Mouse (Mus musculus) erythroblast, adult 5-6 weeks (primary cell): Measurements from ENCODE around the gene Vmn2r48. TPM values are rescaled to one million over a fixed set of nuclear protein-coding genes. Genes with fewer than 3 reads are reported as not detected.
"Not testable (repeated sequence)": the region's sequence is repeated elsewhere in the genome, so short reads cannot be mapped to it uniquely, and the experiment has no call there.

Experiments used
- ATAC-seq: replicated peaks from 2 replicates; pipeline ENCODE4 v1.8.0; 2016; ENCODE audit warnings: moderate number of reproducible peaks, mild to moderate bottlenecking, moderate TSS enrichment, inconsistent platforms; ENCODE audit not compliant: poor library complexity, low FRiP score, severe bottlenecking
- total RNA-seq, 2 experiments: library from RNA; stranded (forward) in 1 of 2; stranded (reverse) in 1 of 2; fragments of 150-400 nt in 1 of 2; fragments of 200-764, 138-1000 nt in 1 of 2; gene quantifications; 2 replicates each; pipeline versions ENCODE4 v1.2.3 to v1.2.4; 2015 to 2017; ENCODE audit warnings: low replicate concordance in 2 of 2

Vmn2r48 gene
- total RNA-seq (2015; ENCODE audit: low replicate concordance) (not detected in 2 replicates), total RNA-seq (2017; ENCODE audit: low replicate concordance) (not detected in 2 replicates)

DNA sequence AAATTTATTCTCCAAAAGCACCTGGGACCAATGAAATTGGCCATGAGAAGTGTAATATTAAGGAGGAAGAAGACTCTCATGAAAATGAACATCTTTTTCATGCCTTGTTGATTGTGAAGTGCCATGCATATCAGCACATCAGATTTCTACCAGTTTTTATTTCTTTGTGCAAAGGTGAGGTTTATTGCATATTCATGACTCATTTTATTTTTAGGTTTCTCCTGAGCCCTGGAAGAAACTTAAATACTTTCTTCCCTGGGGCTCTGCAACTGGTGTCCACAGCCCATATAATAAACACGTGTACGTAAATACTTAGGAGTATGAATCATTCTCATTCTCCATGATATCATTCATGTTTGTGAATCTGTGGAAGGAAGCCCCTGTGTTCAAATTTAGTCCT is at the start of gene Vmn2r48:
TSS of gene Vmn2r48 (minus strand) at position 101 of the 400 bp plus-strand sequence.
- ATAC-seq = not testable (repeated sequence)

DNA sequence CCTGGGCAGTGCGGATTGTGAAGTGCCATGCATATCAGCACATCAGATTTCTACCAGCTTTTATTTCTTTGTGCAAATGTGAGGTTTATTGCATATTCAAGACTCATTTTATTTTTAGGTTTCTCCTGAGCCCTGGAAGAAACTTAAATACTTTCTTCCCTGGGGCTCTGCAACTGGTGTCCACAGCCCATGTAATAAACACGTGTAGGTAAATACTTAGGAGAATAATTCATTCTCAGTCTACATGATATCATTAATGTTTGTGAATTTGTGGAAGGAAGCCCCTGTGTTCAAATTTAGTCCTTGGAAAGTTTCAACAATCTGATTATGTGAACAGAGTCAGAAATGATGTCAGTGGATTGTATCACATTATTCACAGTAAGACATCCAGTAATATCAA is 38.8 kb upstream of the Vmn2r48 start, which contains the start of gene Vmn2r49:
TSS of gene Vmn2r49 (minus strand) at position 101 of the 400 bp plus-strand sequence.
- ATAC-seq = not testable (repeated sequence)

Other genes starting within 250 kb of the Vmn2r48 start
- not detected in 2 replicates for gene Vmn2r46, start 183.0 kb downstream of the Vmn2r48 start, total RNA-seq (2015; ENCODE audit: low replicate concordance)
- not detected in 2 replicates for gene Vmn2r46, start 183.0 kb downstream of the Vmn2r48 start, total RNA-seq (2017; ENCODE audit: low replicate concordance)
- not detected in 2 replicates for gene Vmn2r47, start 112.3 kb downstream of the Vmn2r48 start, total RNA-seq (2015; ENCODE audit: low replicate concordance)
- gene Vmn2r47, start 112.3 kb downstream of the Vmn2r48 start, total RNA-seq (2017; ENCODE audit: low replicate concordance) = not detected in 2 replicates
- gene Vmn2r49, start 38.7 kb upstream of the Vmn2r48 start, total RNA-seq (2015; ENCODE audit: low replicate concordance) = not detected in 2 replicates
- gene Vmn2r49, start 38.7 kb upstream of the Vmn2r48 start, total RNA-seq (2017; ENCODE audit: low replicate concordance) = not detected in 2 replicates
- not detected in 2 replicates for gene Vmn2r50, start 99.7 kb upstream of the Vmn2r48 start, total RNA-seq (2015; ENCODE audit: low replicate concordance)
- not detected in 2 replicates for gene Vmn2r50, start 99.7 kb upstream of the Vmn2r48 start, total RNA-seq (2017; ENCODE audit: low replicate concordance)
- gene Vmn2r51, start 152.2 kb upstream of the Vmn2r48 start, total RNA-seq (2015; ENCODE audit: low replicate concordance) = not detected in 2 replicates
- not detected in 2 replicates for gene Vmn2r51, start 152.2 kb upstream of the Vmn2r48 start, total RNA-seq (2017; ENCODE audit: low replicate concordance)
- not detected in 2 replicates for gene Vmn2r52, start 223.0 kb upstream of the Vmn2r48 start, total RNA-seq (2015; ENCODE audit: low replicate concordance)
- gene Vmn2r52, start 223.0 kb upstream of the Vmn2r48 start, total RNA-seq (2017; ENCODE audit: low replicate concordance) = not detected in 2 replicates